Mouse (Mus musculus) cerebellum, postnatal 4 days (tissue): ENCODE measurements around the gene Tpd52l1.
A peak's percentile ranks its signal among the peaks of the same experiment; 100 is the strongest.
"Not testable (repeated sequence)": the region's sequence is repeated elsewhere in the genome, so short reads cannot be mapped to it uniquely, and the experiment has no call there.

ENCODE experiments used
- DNase-seq, 2 experiments: peaks; one replicate each; pipeline ENCODE4 v3.0.0; 2022; ENCODE audit warnings: low spot score in 2 of 2, mixed read lengths in 1 of 2

Tpd52l1 gene

DNA sequence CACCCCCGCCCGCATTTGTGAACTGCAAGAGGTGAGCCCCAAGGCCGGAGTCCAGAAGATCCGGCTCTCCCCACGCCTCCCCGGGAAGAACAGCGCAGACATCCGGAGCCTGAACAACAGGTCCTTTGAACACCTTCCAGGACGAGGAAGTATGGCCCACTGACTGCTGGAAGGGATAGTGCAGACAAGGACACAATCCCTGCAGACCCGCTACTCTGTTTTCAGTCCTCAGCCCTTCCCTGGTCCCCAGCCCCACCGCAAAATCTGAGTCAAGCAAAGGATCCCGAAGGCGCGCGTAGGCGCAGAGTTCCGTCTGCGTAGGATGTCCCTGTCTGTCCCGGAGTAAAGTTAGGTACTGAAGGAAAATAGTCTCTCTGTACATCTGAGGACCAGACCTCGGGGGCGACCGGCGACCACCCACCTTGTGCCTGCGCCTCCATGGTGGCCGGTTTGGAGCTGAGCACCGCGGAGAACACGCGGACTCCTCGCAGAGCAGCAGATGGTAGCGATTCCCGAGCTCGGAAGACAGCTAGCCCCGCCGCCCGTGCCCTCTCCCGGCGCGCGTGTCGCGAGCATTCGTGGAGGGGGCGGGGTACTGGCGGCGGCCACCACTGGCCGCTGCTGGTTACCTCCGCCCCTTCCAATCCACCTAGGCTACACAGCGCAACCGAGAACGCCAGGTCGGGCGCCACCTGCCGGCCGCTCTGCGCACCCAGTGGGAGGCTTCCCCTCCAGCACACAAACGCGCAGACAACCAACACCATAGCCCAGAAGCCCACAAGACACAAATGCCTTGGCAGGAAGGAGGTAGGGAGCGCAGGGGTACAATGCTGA lies at the start of gene Tpd52l1:
TSS of gene Tpd52l1 (minus strand) at position 668 of the 834 bp plus-strand sequence.
- peak; percentile 86 to 93 for DNase-seq

DNA sequence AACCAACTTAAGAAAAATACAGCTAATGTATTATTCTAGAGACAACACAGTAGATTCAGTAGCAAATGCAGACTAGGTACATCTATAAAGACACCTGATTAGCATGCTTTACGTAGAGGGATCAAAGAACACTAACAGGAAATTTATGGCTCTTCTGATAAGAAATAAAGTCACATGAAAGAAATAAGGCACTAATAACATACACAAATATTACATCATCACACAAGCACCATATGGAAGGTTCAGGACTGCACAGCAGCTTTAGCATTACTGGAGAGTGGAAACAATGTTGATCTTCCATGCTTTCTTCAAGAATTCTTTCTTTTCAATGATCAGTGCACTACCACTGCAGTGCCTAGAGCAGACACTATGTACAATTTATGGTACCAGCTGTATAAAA lies 48.5 kb upstream of the Tpd52l1 start:
- DNase-seq: no peak

DNA sequence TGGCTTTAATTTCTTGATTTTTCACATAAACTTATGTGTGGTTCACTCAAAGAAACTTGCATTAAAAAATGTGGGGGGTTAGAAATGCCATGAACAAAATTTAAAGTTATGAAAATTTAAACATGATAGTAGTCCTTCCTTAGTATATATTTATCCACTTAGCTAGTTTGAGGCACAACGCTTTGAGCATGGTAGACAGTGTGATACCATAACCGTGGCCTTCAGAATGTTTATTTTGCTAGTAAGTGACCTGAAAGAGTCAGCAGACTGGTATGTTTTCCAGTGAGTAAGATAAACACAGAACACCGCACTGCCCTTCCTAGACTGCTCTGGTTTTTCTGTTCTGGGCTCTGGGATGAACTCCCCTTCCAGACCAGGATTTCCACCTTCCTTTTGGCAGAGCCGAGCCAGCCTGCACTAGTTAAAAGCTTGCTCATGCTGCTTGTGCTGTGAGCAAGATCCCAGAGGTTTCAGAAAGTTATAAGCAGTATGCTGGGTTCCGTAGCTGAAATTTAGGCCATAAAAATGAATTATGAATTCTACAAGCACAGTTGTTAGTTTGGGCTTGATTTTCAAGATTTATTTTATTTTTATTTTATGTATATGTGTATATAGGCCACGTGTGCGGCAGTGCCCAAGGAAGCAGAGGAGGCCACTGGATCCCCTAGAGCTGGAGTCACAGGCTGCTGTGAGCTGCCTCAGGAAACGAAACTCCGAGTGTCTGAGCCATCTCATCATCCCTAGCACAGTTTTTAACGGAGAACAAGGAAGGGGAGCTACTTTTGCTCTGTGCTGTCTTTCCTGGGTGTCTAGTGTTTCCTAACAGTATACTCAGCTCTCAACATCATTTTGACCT lies 21.5 kb upstream of the Tpd52l1 start:
- DNase-seq: no peak

DNA sequence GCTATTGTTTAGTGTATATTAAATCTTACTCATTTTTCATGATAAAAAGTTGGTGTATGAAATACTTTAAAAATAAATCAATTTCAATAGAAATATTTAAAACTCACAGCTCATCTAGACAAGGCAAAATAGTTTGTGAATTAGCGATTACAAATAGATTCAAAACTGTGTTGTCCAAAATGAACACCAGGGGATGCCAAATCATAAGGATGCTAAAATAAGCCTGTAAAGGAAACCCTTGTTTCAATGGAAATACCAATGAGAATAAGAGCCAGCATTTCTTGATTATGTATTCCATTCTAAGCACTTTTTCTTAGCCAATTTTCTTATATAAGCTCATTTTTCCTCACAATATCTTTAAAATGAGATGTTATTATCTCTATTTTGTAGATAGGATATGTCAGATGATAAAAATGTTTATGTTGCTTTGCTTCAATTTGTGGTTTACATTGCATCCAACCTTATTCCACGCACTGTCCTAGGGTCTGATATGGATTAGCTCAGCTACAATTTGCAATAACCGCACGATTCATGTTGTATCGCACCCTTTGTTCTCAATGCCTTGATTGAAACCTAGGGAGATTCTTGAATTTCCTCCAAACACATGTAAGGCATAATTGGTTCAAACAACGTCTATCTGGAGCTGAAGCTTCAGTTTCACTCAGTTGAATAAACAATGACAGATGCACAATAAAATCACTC lies 20.2 kb upstream of the Tpd52l1 start:
- DNase-seq: no peak

DNA sequence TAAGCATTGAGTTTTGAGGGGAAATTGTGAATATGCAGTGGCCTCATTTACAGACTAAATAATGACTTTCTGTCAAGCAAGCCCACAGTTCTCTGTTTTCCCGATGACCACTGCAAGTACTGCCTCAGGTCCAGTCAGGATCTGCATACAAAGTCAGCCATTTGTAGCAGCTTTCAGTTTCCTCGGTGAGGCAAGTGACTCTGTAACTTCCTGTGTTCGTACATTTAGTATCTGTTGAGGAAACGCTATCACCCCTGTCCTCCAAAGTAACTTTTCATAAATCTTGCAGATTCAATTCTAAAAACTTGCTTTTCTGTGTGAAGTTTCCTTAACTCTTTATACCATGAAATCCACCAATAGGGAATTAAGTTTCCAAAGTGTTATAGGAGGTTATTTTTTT lies 19.7 kb upstream of the Tpd52l1 start:
- DNase-seq: no peak

DNA sequence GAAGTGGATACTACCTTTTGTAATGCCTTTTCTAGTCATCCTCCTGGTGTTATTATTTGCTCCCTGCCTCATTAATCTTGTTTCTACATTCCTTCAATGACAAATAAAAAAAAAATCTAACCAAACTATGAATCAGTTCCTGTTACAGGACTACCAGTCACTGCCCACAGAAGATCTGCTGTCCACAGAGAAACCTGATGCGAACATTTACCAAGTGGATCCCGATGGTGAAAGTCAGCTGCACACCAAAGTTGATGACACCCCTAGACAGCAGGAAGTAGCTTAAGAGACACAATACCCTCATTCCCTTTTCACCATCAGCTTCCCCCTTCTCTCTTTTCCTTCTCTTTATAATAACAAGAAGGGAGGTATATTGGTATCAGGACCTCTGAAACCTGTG lies 17.3 kb upstream of the Tpd52l1 start:
- no peak for DNase-seq

DNA sequence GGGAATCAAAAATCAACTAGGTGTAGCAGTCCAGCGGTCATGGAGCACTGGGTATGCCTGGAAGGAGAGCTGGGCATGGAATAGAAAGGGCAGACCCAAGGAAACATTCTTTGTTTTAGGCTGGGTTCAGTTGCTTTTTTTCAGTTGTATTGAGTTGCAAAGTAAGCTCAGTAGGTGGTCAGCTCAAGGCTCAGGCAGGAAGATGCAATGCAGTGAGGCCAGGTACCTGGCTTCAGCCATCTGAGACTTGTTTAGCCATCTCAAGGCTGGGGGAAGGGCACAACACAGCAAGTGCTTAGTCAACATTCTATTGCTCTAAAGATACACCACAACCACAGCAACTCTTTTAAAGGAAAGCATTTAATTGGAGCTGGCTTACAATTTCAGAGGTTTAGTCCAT lies 11.0 kb upstream of the Tpd52l1 start:
- no peak for DNase-seq

DNA sequence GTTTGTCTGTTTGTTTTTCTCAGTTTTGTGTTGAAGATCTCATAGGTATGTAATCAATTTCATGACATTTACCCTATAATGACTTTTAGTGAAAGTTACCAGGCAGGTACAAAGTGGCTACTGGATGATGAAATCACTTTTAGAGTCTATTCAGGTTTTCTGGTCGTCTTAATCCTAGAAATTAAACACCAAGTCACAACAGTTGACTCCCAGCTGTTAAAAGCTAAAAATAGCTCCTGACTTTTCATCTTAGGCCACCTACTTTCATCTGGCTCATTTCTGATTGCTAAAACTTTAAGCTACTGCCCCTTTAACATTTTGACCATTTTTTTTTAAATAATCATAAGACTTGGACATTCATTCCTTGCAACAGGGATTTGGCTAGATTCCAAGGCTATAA lies 1.3 kb upstream of the Tpd52l1 start:
- no peak for DNase-seq

DNA sequence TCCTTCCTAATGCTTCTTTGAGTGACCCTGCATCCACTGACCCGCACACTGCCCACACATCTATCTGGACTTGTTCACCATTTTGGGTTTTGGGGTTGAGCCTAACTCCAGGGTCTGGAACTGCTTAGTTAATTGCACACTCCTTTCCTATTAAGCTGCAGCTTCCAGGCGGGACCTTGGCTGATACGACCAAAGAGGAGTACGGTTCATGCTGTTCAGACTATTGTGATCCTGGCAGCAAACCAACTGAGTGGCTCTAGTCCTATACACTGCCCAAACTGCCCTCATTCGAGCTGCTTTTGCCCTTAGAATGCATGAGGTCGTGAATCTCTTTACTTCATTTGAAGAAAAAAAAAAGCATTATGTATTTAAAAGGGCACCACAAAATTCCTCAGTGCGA lies 1.6 kb downstream of the Tpd52l1 start:
- DNase-seq: no peak

DNA sequence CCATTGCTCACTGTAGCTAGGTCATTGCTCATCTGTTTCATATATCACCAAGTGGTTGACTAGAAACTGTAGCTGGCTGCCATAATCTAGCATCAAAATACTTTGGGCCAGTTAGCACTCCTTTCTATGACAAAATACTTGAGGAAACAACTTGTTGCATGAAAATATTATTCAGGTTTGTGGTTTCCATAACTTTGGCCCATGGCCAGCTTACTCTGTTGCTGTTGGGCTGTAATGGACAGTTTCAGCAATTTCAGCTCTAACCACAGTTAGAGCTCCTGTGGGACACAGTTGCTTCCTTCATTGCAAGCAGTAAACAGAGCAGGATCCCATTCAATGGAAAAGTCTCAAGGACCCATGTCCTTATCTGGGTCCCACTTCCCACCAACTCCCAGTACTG lies 4.3 kb downstream of the Tpd52l1 start:
- no peak for DNase-seq

DNA sequence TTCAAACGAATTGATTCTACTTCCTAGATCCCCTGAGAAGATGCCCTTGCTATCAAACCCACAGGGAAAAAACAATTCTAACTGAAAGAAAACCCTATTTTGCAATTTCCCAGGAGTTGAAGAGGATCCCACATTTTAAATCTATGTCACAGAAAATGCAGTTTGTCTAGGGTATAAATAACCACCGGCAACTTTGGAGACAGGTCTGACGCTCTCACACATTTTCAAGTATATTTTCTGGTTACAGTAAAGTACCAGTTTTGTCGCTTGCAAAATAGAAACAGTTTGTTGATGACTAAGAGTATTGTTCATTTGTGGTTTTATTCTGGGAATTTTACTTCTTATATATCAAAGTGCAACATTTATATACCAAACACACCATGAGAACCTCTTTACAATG lies 9.7 kb downstream of the Tpd52l1 start:
- no peak for DNase-seq

DNA sequence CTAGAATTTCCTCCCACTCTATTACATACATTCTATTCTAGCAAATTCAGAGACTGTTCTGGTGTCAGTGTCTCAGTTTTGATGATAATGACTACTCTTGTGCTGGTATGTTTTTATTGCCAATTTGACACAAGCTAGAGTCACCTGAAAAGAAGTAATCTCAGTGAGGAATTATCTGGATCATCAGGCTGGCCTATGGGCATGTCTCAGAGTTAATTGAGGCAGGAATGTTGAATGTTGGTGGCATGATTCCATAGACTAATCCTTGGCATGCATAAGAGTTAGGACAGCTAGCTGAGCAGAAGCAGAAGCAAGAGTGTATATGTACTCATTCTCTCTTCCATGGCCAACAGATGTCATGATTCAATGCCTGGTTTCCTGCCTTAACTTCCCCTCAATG lies 27.8 kb downstream of the Tpd52l1 start:
- no peak for DNase-seq

DNA sequence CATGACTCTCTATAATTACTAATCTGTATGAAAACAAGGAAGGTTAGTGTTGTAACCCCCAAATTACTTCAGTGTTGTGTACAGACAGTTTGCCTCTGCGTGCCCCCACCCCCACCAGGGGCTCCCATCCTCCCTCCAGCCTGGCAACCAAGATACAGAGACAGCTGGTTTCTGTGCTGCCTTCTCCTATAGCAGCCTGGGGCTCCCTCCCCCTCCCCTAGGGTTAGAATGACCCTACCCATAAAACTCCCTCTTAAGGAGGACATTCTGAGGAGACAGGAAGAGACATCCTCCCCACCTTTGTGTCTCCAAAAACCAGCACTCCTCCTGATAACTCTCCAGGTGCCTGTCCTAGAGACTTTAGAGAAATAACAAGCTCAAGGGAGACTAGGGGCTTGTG lies 52.8 kb downstream of the Tpd52l1 start:
- no peak for DNase-seq

DNA sequence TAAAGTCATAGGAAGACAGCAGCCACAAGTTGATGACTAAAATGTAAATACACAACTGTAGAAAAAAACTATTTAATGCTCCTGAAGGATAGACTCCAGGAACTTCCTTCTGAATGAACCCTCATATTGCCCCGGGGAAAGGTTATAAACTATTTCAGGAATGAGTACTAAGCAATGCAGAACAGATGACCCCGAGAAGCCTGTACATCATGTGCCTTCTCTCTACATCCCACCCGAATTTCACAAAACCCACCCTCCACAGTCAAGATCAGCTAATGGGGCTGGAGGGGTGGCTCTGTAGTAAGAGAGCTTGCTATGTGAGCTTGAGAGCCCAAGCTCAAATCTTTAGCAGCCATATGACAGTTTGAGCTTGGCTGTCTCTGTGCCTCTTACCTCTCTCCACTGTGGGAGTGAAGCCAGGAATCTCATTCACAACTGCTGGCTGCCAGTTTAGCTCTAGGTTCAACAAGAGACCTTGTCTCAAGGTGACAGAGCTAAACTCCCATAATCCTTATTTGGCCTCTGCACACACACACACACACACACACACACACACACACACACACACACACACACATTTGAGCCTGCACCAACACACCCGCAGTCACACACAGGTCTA lies 54.9 kb downstream of the Tpd52l1 start:
- DNase-seq: no peak

DNA sequence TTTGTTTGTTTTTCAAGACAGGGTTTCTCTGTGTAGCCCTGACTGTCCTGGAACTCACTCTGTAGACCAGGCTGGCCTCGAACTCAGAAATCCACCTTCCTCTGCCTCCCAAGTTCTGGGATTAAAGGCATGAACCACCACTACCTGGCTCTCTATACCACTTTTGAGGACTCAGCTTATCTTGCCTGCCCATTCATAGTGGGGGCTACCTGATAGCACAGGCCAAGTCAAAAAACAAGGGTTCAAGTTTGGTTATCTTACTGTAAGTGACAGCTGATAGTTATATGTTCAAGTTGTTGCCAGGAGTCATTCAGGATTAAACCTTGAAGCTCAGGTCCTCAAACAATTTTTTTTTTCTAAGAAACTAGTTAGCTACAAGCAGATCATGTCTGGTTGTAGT lies 57.2 kb downstream of the Tpd52l1 start:
- not testable (repeated sequence) for DNase-seq

DNA sequence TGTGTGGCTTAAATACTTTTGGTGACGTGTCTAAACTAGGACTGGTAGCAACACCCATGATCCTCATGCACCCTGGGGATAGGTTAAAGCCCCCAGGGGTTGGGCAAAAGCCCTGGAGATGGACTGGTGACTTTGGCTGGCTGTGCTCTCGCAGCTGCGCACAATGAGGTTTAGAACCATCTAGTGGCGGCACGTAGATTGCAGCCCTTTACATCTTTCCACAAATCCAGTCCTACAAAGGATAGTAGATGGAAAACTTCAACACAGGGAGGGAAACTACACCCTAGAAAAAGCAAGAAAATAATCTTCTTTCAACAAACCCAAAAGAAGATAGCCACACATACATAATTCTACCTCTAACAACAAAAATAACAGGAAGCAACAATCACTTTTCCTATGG lies 75.6 kb downstream of the Tpd52l1 start:
- not testable (repeated sequence) for DNase-seq

DNA sequence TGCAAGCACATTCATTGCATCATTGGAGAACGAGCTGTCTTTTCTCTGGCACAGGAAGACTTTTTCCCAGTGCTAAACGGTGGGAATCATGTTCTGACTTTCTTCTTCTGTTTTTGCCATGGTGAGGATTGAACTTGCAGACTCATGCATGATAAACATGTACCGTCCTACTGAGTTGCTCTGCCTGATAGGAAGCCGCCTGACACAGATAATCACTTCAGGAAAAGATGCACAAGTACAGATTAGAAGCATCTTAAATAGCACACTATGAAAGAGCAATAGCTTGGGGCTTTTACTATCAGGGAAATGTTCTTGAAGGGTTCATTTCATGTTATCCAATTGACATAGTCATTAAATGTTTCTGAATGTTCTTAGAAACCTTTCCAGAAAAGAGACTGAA lies 86.0 kb downstream of the Tpd52l1 start:
- no peak for DNase-seq

DNA sequence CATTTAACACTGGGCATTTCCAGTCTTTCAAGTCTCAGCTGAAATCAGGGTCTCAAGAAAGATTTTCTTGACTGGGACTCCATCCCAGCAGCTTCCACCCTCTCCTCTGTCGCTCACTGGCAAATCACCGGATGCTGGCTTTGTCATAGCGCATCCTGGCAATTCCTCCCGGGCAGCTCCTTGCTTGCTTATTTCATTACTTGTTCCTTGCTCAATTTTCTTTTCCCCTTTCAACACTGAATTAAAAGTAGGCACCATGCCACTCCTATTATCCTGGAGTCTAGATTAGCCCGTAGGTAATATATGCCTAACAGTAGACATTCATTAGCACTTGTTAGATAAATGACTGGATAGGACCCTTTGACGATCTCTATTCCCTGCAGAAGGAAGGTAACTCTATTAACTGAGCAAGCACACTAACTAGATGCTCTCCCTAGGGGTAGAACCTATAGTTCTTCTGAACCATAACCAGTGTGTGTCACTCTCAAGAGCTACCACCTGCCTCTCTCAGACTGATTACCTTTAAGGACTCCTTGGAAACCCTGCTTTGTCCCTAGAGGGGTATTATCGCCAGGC lies 90.8 kb downstream of the Tpd52l1 start:
- DNase-seq: no peak

DNA sequence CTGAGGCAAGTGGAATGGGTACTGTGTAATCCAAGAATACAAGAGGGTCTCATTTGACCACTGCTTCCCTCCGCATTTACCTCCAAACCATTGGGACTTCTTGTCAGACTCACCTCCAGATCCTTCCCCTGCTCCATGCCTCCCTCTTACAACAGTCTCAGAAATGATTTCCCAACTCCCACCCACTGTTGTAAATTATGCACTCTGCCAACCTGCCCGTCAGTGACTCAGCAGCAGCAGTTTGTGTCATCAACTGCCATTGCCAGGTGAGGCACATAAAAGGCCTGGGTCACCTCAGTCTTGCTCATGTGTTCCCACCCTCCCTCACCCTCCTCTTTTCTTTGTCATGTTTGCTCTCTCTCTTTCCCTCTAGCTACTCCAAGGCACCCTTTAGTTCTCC lies 91.6 kb downstream of the Tpd52l1 start:
- no peak for DNase-seq

DNA sequence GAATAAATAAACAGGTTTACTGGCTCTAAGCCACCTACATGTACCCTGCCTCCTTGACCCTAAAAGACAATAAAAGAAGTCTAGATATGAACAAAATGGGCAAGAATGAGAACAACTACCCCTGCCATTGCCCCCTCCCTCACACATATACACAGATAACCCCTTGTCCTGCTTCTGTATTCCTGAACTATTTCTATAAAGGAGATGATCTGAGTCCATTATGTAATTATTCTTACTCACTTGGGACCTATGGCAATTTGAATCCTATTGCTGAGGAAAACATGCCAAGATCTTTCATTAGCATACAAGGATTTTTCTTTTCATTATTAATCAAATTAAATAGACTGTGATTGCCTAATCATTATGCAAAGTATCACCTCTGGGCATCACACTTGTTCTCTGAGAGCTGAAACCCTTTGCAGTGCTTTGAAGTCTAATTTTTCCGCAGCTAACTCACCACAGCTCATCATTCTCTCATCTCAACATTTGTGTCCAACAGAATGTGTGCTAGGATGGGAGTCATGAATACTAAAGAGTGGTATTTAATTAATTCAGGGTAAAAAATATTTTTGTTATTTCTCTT lies 92.8 kb downstream of the Tpd52l1 start:
- DNase-seq: no peak

DNA sequence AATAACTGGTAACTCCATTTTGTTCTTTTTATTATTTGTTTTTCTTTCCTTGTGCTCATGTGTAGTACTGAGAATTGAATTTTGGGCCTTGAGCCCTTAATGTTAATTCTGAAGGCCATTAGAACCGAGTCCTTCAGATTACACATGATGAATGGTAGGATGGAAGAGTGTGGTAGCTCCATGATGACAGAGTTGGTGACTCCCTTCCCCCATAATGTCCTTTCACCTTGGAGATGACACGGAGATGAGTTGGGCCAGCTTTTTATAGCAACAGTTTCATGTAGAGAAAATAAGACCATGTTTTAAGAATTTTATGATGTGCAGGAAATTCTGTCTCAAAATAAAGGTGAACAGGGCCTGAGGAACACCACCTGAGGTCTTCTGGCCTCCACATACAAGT lies 94.7 kb downstream of the Tpd52l1 start:
- no peak for DNase-seq
